Mouse (Mus musculus) heart, postnatal 0 days (tissue): Measurements from ENCODE around the gene Gm3696. TPM values are rescaled to one million over a fixed set of nuclear protein-coding genes. Genes with fewer than 3 reads are reported as not detected.
"Not testable (repeated sequence)": the region's sequence is repeated elsewhere in the genome, so short reads cannot be mapped to it uniquely, and the experiment has no call there.

Experiments
- ATAC-seq: fragments of 200-750 bp; cut with Nextera tagmentation; 2 replicates; pipeline ENCODE4 v1.8.0; 2017; ENCODE audit warnings: low read depth, moderate number of reproducible peaks, moderate library complexity; ENCODE audit not compliant: insufficient read depth
- DNase-seq: peaks from one replicate; pipeline ENCODE4 v3.0.0-alpha.2; 2016; ENCODE audit warnings: low spot score
- H3K27ac ChIP-seq: fragments of 300-500 bp; sonication (generic); 2 replicates; pipeline ENCODE4 v1.5.1; 2014; ENCODE audit warnings: low read depth, mild to moderate bottlenecking
- H3K27me3 ChIP-seq: fragments of 300-500 bp; sonication (generic); 2 replicates; pipeline ENCODE4 v1.6.1; 2014; ENCODE audit warnings: low read length, mixed read lengths; ENCODE audit not compliant: control insufficient read depth, insufficient read depth
- H3K36me3 ChIP-seq: fragments of 300-500 bp; sonication (generic); replicated peaks from 2 replicates; pipeline ENCODE4 v1.6.1; 2014; ENCODE audit warnings: low read length, mixed read lengths; ENCODE audit not compliant: control insufficient read depth, insufficient read depth
- H3K4me1 ChIP-seq: fragments of 300-500 bp; sonication (generic); 2 replicates; pipeline ENCODE4 v1.6.1; 2014; ENCODE audit warnings: antibody characterized with exemption; ENCODE audit not compliant: control insufficient read depth, insufficient read depth
- H3K4me2 ChIP-seq: fragments of 300-500 bp; sonication (generic); 2 replicates; pipeline ENCODE4 v1.6.1; 2014; ENCODE audit warnings: low read depth, mild to moderate bottlenecking, low read length, moderate library complexity
- H3K4me3 ChIP-seq: fragments of 300-500 bp; sonication (generic); 2 replicates; pipeline ENCODE4 v1.5.1; 2014; ENCODE audit warnings: low read depth, low read length
- H3K9ac ChIP-seq: fragments of 300-500 bp; sonication (generic); replicated peaks from 2 replicates; pipeline ENCODE4 v1.6.1; 2014; ENCODE audit warnings: low read depth, low read length, mixed read lengths
- H3K9me3 ChIP-seq: fragments of 300-500 bp; sonication (generic); replicated peaks from 2 replicates; pipeline ENCODE4 v1.6.1; 2016; ENCODE audit warnings: low read length; ENCODE audit not compliant: control insufficient read depth
- WGBS: fragments of 180-500 bp; shearing (Covaris S2); extraction: QIAGEN DNeasy Blood & Tissue Kit; methylation state at CpG from one replicate; pipeline ENCODE4 v1.1.7; 2014; 5-methylcytosine and 5-hydroxymethylcytosine counted together
- polyA plus RNA-seq: library from polyadenylated mRNA; unstranded; fragments of >200 nt; fragmentation: Nextera tagmentation; extraction: Ambion mirVana; gene quantifications from 2 replicates; pipeline ENCODE4 v1.2.1, GENCODE M21; 2015
- total RNA-seq: library from RNA; depleted of rRNA; stranded (reverse); fragments of >200 nt; gene quantifications from 2 replicates; pipeline ENCODE4 v1.2.3, GENCODE M21; 2014; ENCODE audit warnings: low replicate concordance; rRNA removed

Gene Gm3696
- total RNA-seq (2.4 TPM in 1 of 2 replicates, not detected in the other), polyA plus RNA-seq (0.37 and 0.70 TPM in 2 replicates)

DNA sequence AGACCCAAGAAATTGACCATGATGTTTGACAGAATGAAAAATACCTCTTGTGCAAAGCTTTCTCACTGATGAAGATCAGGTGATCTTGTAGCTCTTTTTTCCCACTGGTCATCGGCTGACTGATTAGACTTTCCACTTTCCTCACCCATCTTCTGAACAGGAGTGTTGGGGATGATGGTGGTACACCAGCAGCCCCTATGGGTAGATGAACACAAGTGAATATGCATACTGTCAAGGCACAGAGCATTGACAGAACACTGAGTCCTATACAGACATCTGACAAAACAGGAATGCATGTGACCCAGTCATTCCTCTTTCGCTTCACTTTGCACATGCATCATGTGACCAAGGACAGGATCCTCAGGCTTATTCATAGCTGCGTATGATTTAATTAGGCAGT lies at the start of gene Gm3696:
Gm3696 (minus strand) TSS at position 101 of the 400 bp plus-strand sequence.
- H3K4me3 ChIP-seq, DNase-seq, H3K9me3 ChIP-seq, H3K27ac ChIP-seq, H3K36me3 ChIP-seq, H3K4me1 ChIP-seq, H3K9ac ChIP-seq, H3K4me2 ChIP-seq, ATAC-seq, H3K27me3 ChIP-seq: not testable (repeated sequence)
- 73% methylated on average over 1 of the region's 3 CpGs for WGBS

DNA sequence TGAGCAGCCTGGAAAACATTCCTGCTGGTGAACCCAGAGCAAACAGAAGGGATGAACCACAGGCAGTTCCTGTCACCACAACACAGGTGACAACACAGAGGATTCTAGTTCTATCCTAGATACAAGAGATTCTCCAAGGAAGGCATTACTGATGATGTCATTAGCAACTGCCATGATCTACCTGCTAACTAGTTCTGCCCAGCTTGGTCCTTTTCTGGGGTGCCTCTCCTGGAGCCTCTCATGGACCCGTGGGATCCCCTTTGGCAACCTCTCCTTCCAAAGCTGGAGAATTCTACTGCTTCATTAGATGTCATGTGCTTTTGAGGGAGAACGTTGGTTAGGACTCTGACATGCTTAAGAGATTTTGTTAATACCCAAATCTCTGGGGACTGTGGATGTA lies 24.9 kb upstream of the Gm3696 start, which contains the start of gene Gm6676:
Gm6676 (minus strand) TSS at position 101 of the 400 bp plus-strand sequence.
- ATAC-seq, H3K36me3 ChIP-seq, H3K4me1 ChIP-seq, H3K27ac ChIP-seq, DNase-seq, H3K4me3 ChIP-seq, H3K4me2 ChIP-seq, H3K9ac ChIP-seq, H3K27me3 ChIP-seq, H3K9me3 ChIP-seq: not testable (repeated sequence)
- WGBS: no CpG with 5 or more reads among the region's 2 CpGs

DNA sequence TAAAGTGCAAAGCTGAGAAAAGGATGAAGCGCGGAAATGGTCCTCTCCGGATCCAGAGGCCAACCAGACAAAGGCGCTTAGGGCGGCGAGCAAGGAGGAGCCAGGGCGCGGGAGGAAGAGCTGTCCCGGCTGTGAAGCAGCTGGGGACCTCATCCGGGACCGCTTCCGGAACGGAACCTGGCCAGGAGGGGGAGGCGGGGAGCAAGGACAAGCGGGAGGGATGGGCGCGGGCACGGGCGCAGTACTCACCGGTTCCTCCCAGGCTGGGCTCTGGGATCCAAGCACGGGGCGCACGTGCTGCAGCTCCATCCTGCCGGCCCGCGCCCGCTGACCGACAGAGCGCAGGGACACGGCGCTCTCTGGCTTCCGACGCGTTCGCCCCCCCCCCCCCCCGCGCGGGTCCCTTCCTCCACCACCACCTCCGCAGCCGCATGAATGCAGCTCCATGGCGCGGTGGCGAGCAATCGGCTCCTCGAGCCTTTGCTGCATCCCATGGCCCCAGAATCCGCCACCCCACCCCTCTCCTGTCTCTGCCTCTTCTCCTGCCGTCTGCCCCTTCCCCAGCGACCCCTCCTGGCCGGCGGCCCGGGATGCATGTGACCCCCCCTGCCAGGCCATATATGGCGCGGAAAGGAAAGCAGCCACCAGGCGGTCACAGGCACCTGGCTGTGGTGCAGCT lies 4.8 kb upstream of the Gm3696 start:
- H3K4me3 ChIP-seq: peak overlapping the region; percentile 42
- H3K9ac ChIP-seq, ATAC-seq, H3K36me3 ChIP-seq, H3K9me3 ChIP-seq, H3K4me1 ChIP-seq, H3K27me3 ChIP-seq: not testable (repeated sequence)
- peak; percentile 11 for DNase-seq
- H3K27ac ChIP-seq: peak overlapping the region; percentile 78
- WGBS: under 1% methylated on average over 8 of the region's 54 CpGs
- peak overlapping the region; percentile 60 for H3K4me2 ChIP-seq

DNA sequence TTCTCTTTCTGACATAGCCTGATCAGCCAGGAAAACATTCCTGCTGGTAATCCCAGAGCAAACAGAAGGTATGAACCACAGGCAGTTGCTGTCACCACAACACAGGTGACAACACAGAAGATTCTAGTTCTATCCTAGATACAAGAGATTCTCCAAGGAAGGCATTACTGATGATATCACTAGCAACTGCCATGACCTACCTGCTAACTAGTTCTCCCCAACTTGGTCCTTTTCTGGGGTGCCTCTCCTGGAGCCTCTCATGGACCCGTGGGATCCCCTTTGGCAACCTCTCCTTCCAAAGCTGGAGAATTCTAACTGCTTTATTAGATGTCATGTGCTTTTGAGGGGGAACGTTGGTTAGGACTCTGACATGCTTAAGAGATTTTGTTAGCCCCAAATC lies 55.6 kb downstream of the Gm3696 start, which contains the start of gene Gm3685:
Gm3685 (minus strand) TSS at position 101 of the 400 bp plus-strand sequence.
- H3K36me3 ChIP-seq, H3K27ac ChIP-seq, ATAC-seq, H3K9ac ChIP-seq, H3K9me3 ChIP-seq, DNase-seq, H3K4me1 ChIP-seq, H3K4me2 ChIP-seq, H3K27me3 ChIP-seq, H3K4me3 ChIP-seq: not testable (repeated sequence)
- no CpG with 5 or more reads among the region's 2 CpGs for WGBS

Other genes starting within 250 kb of the Gm3696 start
- gene Gm3667, start 210.7 kb downstream of the Gm3696 start, total RNA-seq: not detected in 2 replicates
- 0.27 and 0.40 TPM in 2 replicates for gene Gm3667, start 210.7 kb downstream of the Gm3696 start, polyA plus RNA-seq
- gene Gm6356, start 126.8 kb downstream of the Gm3696 start, total RNA-seq: not detected in 2 replicates
- gene Gm6356, start 126.8 kb downstream of the Gm3696 start, polyA plus RNA-seq: not detected in 2 replicates
- not detected in 2 replicates for gene Gm10406, start 73.2 kb downstream of the Gm3696 start, total RNA-seq
- 0.08 and 0.16 TPM in 2 replicates for gene Gm10406, start 73.2 kb downstream of the Gm3696 start, polyA plus RNA-seq
- gene Gm3685, start 55.7 kb downstream of the Gm3696 start, total RNA-seq: not detected in 2 replicates
- gene Gm3685, start 55.7 kb downstream of the Gm3696 start, polyA plus RNA-seq: not detected in 2 replicates
- gene Gm6676, start 24.8 kb upstream of the Gm3696 start, total RNA-seq: not detected in 2 replicates
- gene Gm6676, start 24.8 kb upstream of the Gm3696 start, polyA plus RNA-seq: not detected in 2 replicates
- gene Gm3512, start 73.9 kb upstream of the Gm3696 start, total RNA-seq: 0.08 and 0.31 TPM in 2 replicates
- gene Gm3512, start 73.9 kb upstream of the Gm3696 start, polyA plus RNA-seq: 1.2 and 1.6 TPM in 2 replicates
- gene Gm16434, start 93.9 kb upstream of the Gm3696 start, total RNA-seq: not detected in 2 replicates
- gene Gm16434, start 93.9 kb upstream of the Gm3696 start, polyA plus RNA-seq: not detected in 2 replicates
- not detected in 2 replicates for gene Gm3727, start 164.1 kb upstream of the Gm3696 start, total RNA-seq
- not detected in 2 replicates for gene Gm3727, start 164.1 kb upstream of the Gm3696 start, polyA plus RNA-seq
- 0.23 and 0.34 TPM in 2 replicates for gene Gm3739, start 214.4 kb upstream of the Gm3696 start, total RNA-seq
- 0.41 and 0.45 TPM in 2 replicates for gene Gm3739, start 214.4 kb upstream of the Gm3696 start, polyA plus RNA-seq
- not detected in 2 replicates for gene Gm5797, start 231.8 kb upstream of the Gm3696 start, total RNA-seq
- not detected in 2 replicates for gene Gm5797, start 231.8 kb upstream of the Gm3696 start, polyA plus RNA-seq